Mouse (Mus musculus) myocyte (in vitro differentiated cells): Measurements from ENCODE around the gene Sprr4. TPM values are rescaled to one million over a fixed set of nuclear protein-coding genes. Genes with fewer than 3 reads are reported as not detected.

Source experiments
- H3K27me3 ChIP-seq: one replicate; pipeline ENCODE4 v1.6.1; 2011; ENCODE audit not compliant: control insufficient read depth, insufficient read depth, insufficient read length
- H3K36me3 ChIP-seq: one replicate; pipeline ENCODE4 v1.6.1; 2011; ENCODE audit not compliant: control insufficient read depth, insufficient read depth
- H3K4me2 ChIP-seq: one replicate; pipeline ENCODE4 v1.6.1; 2011; ENCODE audit warnings: low read depth, control low read depth
- H3K4me3 ChIP-seq: one replicate; pipeline ENCODE4 v1.5.1; 2011; ENCODE audit warnings: mild to moderate bottlenecking, control low read depth, moderate library complexity
- H3K79me2 ChIP-seq: one replicate; pipeline ENCODE4 v1.6.1; 2011; ENCODE audit not compliant: control insufficient read depth, insufficient read depth
- H3ac ChIP-seq: one replicate; pipeline ENCODE4 v1.6.1; 2011; ENCODE audit not compliant: control insufficient read depth, insufficient read length
- CEBPB ChIP-seq: IDR thresholded peaks from 2 replicates; pipeline ENCODE4 v1.6.1; 2011; ENCODE audit warnings: mild to moderate bottlenecking, moderate library complexity; ENCODE audit not compliant: poor library complexity, insufficient read depth, severe bottlenecking
- E2F4 ChIP-seq: IDR thresholded peaks from one replicate; pipeline ENCODE4 v1.6.1; 2011; ENCODE audit warnings: mild to moderate bottlenecking, control low read depth, moderate library complexity; ENCODE audit not compliant: insufficient read depth
- MAX ChIP-seq: IDR thresholded peaks from one replicate; pipeline ENCODE4 v1.6.1; 2011; ENCODE audit warnings: low read depth, mild to moderate bottlenecking, control low read depth
- MYOD1 ChIP-seq, 3 experiments: IDR thresholded peaks; one replicate each; pipeline ENCODE4 v1.6.1; 2011; ENCODE audit warnings: control low read depth in 2 of 3, low read depth in 2 of 3, mild to moderate bottlenecking in 2 of 3, moderate library complexity in 1 of 3; ENCODE audit not compliant: insufficient read length in 2 of 3, control insufficient read depth in 1 of 3
- MYOG ChIP-seq, 3 experiments: IDR thresholded peaks; one replicate each; pipeline ENCODE4 v1.6.1; 2011; ENCODE audit warnings: control low read depth in 2 of 3, low read depth in 2 of 3, mild to moderate bottlenecking in 2 of 3; ENCODE audit not compliant: insufficient read length in 2 of 3, control insufficient read depth in 1 of 3, insufficient read depth in 1 of 3
- POLR2A ChIP-seq: IDR thresholded peaks from one replicate; pipeline ENCODE4 v1.6.1; 2011; ENCODE audit warnings: low read depth, mild to moderate bottlenecking, control low read depth, moderate library complexity; ENCODE audit not compliant: insufficient read length
- POLR2AphosphoS2 ChIP-seq: IDR thresholded peaks from one replicate; pipeline ENCODE4 v1.6.1; 2011; ENCODE audit warnings: low read depth, control low read depth; ENCODE audit not compliant: insufficient read length
- REST ChIP-seq: IDR thresholded peaks from one replicate; pipeline ENCODE4 v1.6.1; 2011; ENCODE audit warnings: mild to moderate bottlenecking, control low read depth, moderate library complexity; ENCODE audit not compliant: insufficient read depth, insufficient read length
- SRF ChIP-seq: IDR thresholded peaks from one replicate; pipeline ENCODE4 v1.6.1; 2011; ENCODE audit warnings: low read depth; ENCODE audit not compliant: control insufficient read depth, insufficient read length
- TCF12 ChIP-seq: IDR thresholded peaks from one replicate; pipeline ENCODE4 v1.6.1; 2011; ENCODE audit warnings: mild to moderate bottlenecking, control low read depth; ENCODE audit not compliant: poor library complexity, insufficient read depth, severe bottlenecking
- TCF3 ChIP-seq: IDR thresholded peaks from one replicate; pipeline ENCODE4 v1.6.1; 2011; ENCODE audit warnings: low read depth, control low read depth; ENCODE audit not compliant: insufficient read length
- USF1 ChIP-seq: IDR thresholded peaks from one replicate; pipeline ENCODE4 v1.6.1; 2011; ENCODE audit warnings: low read depth, mild to moderate bottlenecking, control low read depth, moderate library complexity
- polyA plus RNA-seq: library from polyadenylated mRNA; unstranded; fragments of >200 nt; fragmentation: generic; extraction: Trizol; gene quantifications from one replicate; pipeline ENCODE4 v1.2.1, GENCODE M21; 2012; ENCODE audit warnings: missing spikeins

The Sprr4 gene
- polyA plus RNA-seq, 1 experiment: not detected

GRCm38 (mm10) chr3:92466576-92466975 lies 33.7 kb downstream of the Sprr4 start:
- Histone ChIP-seq H3K4me2 (no peak overlapping the region), H3K4me3 (no peak overlapping the region), H3ac (no peak overlapping the region), H3K27me3 (no peaks in the 10 kb centered on the region), H3K79me2 (no peaks in the 10 kb centered on the region), H3K36me3 (no peaks in the 10 kb centered on the region)
- peak in 2 of 3 experiments; percentile 13 to 47 for TF ChIP-seq MYOD1 (IDR thresholded peaks at IDR 0.05; ENCODE audit: control insufficient read depth in 1 of 3, insufficient read length in 2 of 3, low read depth in 2 of 3)
- TF ChIP-seq CEBPB: peak; percentile 47; the same call in 1 of the 2 replicates
- no peak for TF ChIP-seq E2F4

GRCm38 (mm10) chr3:92458620-92459019 lies 41.7 kb downstream of the Sprr4 start, which contains the start of gene Sprr3:
Gene Sprr3 (minus strand): TSS chr3:92458720.
- H3K79me2 ChIP-seq: no peaks in the 10 kb centered on the region
- H3K4me3 ChIP-seq: no peak within 1 kb of the TSS
- H3ac ChIP-seq: no peak within 1 kb of the TSS
- H3K4me2 ChIP-seq: no peak within 1 kb of the TSS
- no peaks in the 10 kb centered on the region for H3K36me3 ChIP-seq
- TF ChIP-seq POLR2A (no peak), REST (no peak), TCF12 (no peak), POLR2AphosphoS2 (no peak), E2F4 (no peak), USF1 (no peak), MYOG (IDR thresholded peaks at IDR 0.05; ENCODE audit: control insufficient read depth in 1 of 3, insufficient read depth in 1 of 3, insufficient read length in 2 of 3, low read depth in 2 of 3) (no peak), MYOD1 (IDR thresholded peaks at IDR 0.05; ENCODE audit: control insufficient read depth in 1 of 3, insufficient read length in 2 of 3, low read depth in 2 of 3) (no peak), CEBPB (no peak)
- H3K27me3 ChIP-seq: no peaks in the 10 kb centered on the region

GRCm38 (mm10) chr3:92455151-92455550 lies 45.1 kb downstream of the Sprr4 start:
- no peaks in the 10 kb centered on the region for H3K27me3 ChIP-seq
- no peak overlapping the region for H3ac ChIP-seq
- TF ChIP-seq MYOG (IDR thresholded peaks at IDR 0.05; ENCODE audit: control insufficient read depth in 1 of 3, insufficient read depth in 1 of 3, insufficient read length in 2 of 3, low read depth in 2 of 3) (no peak), USF1 (no peak), MYOD1 (IDR thresholded peaks at IDR 0.05; ENCODE audit: control insufficient read depth in 1 of 3, insufficient read length in 2 of 3, low read depth in 2 of 3) (no peak), TCF12 (no peak), REST (no peak), TCF3 (no peak), SRF (no peak), MAX (no peak), POLR2A (no peak), CEBPB (no peak), POLR2AphosphoS2 (no peak), E2F4 (no peak)
- H3K79me2 ChIP-seq: no peaks in the 10 kb centered on the region
- H3K4me2 ChIP-seq: no peak overlapping the region
- H3K36me3 ChIP-seq: no peaks in the 10 kb centered on the region
- no peak overlapping the region for H3K4me3 ChIP-seq

Other genes with a start within 250 kb of the Sprr4 start
- gene Sprr2a3, start 215.1 kb downstream of the Sprr4 start, polyA plus RNA-seq: 0.25 TPM
- gene Sprr2b, start 183.9 kb downstream of the Sprr4 start, polyA plus RNA-seq: 0.06 TPM
- gene Sprr2d, start 161.4 kb downstream of the Sprr4 start, polyA plus RNA-seq: not detected
- gene Sprr2e, start 148.3 kb downstream of the Sprr4 start, polyA plus RNA-seq: not detected
- gene Sprr2f, start 135.3 kb downstream of the Sprr4 start, polyA plus RNA-seq: not detected
- 0.06 TPM for gene Sprr2h, start 114.8 kb downstream of the Sprr4 start, polyA plus RNA-seq
- not detected for gene Sprr2i, start 92.5 kb downstream of the Sprr4 start, polyA plus RNA-seq
- not detected for gene Sprr2j-ps, start 82.4 kb downstream of the Sprr4 start, polyA plus RNA-seq
- gene Gm9774, start 71.1 kb downstream of the Sprr4 start, polyA plus RNA-seq: 13.6 TPM
- gene Sprr2k, start 67.9 kb downstream of the Sprr4 start, polyA plus RNA-seq: 2.8 TPM
- gene Sprr1b, start 61.7 kb downstream of the Sprr4 start, polyA plus RNA-seq: 0.05 TPM
- gene Sprr3, start 41.8 kb downstream of the Sprr4 start, polyA plus RNA-seq: not detected
- 9.2 TPM for gene Sprr1a, start 14.6 kb downstream of the Sprr4 start, polyA plus RNA-seq
- not detected for gene 2310046K23Rik, start 34.0 kb upstream of the Sprr4 start, polyA plus RNA-seq
- not detected for gene Ivl, start 73.2 kb upstream of the Sprr4 start, polyA plus RNA-seq
- gene Smcp, start 88.5 kb upstream of the Sprr4 start, polyA plus RNA-seq: not detected
- not detected for gene 2210017I01Rik, start 107.0 kb upstream of the Sprr4 start, polyA plus RNA-seq
- gene Lce6a, start 121.2 kb upstream of the Sprr4 start, polyA plus RNA-seq: not detected
- not detected for gene Lce1a1, start 147.8 kb upstream of the Sprr4 start, polyA plus RNA-seq
- gene Lce1b, start 156.4 kb upstream of the Sprr4 start, polyA plus RNA-seq: not detected
- not detected for gene Lce1a2, start 169.8 kb upstream of the Sprr4 start, polyA plus RNA-seq
- gene Lce1c, start 178.8 kb upstream of the Sprr4 start, polyA plus RNA-seq: not detected
- not detected for gene Lce1d, start 186.7 kb upstream of the Sprr4 start, polyA plus RNA-seq
- gene Lce1e, start 208.6 kb upstream of the Sprr4 start, polyA plus RNA-seq: not detected
- gene Lce1f, start 219.9 kb upstream of the Sprr4 start, polyA plus RNA-seq: 0.19 TPM
- gene Gm38119, start 238.6 kb upstream of the Sprr4 start, polyA plus RNA-seq: not detected